Mouse (Mus musculus): ENCODE measurements at regions not wholly inside any gene's neighbourhood (a gene's known extent, or its start where the extent isn't known, plus 50 kb on each side); places are given as distances from the start of the nearest gene placed in this dataset.

DNA sequence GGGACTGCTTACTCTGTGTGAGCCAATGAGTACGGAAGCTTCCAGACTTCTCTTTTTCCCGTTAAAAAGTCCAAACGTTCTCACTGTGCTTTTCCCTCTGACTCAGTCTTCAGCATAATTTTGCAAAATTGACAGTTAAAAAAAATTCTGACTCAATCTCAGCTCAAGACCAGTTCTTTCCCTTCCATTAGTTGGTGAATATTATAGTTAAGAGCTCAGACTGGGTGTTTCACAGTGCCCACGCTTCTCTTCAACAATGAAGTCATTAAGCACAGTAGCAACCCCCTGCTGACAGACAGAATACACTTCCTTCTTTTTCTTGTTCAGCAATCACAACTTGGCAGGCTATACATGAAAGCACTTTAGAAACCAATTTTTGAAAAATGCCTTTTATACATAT is 175.4 kb downstream of the Gm9733 start:
- no peak for TF ChIP-seq POLR2AphosphoS5 (IDR thresholded peaks at IDR 0.05; ENCODE audit: borderline replicate concordance, low read depth, low read length)
- no peak for TF ChIP-seq KAT2A (conservative IDR thresholded peaks at IDR 0.05; ENCODE audit: low read depth, low read length)
- TF ChIP-seq ZMIZ1 (IDR thresholded peaks at IDR 0.05; ENCODE audit: low read depth, low read length) = no peak
- TF ChIP-seq POLR2AphosphoS2 (IDR thresholded peaks at IDR 0.05; ENCODE audit: low read length) = no peak
- no peak for TF ChIP-seq TAL1 (IDR thresholded peaks at IDR 0.05; ENCODE audit: low read length)
- TF ChIP-seq MAFK (IDR thresholded peaks at IDR 0.05; ENCODE audit: borderline replicate concordance, low read depth, low read length) = no peak
- TF ChIP-seq EP300 (IDR thresholded peaks at IDR 0.05; ENCODE audit: low read depth in 1 of 2, low read length in 2 of 2) = no peak

Measured in MEL (cell line).